Comparison of ENCODE assay signal across 10 mouse cellular contexts in genomic region chr9:92045472-92045905, GRCm38 (mm10).
A peak's percentile ranks its signal among the peaks of the same experiment; 100 is the strongest.
DNase-seq lines count a peak whose midpoint lies in the region; ATAC-seq and TF ChIP-seq lines count a peak whose summit lies in the region.
"Had no signal": no experiment of that assay in that cellular context is flagged by ENCODE, and none has a peak within 500 bp of the region (broad histone marks: within the 10 kb centered on the region; RNA-seq: fewer than 3 reads in every experiment).

No protein-coding gene starts in this region.

- WGBS in forebrain, embryonic 13.5 days = 43% methylated on average over 3 of the region's 3 CpGs
- WGBS in forebrain, embryonic 12.5 days = 46% methylated on average over 3 of the region's 3 CpGs
- WGBS in neural tube, embryonic 15.5 days = 55% methylated on average over 3 of the region's 3 CpGs
- 35% methylated on average over 3 of the region's 3 CpGs for WGBS in stomach, postnatal 0 days

- H3K4me2 ChIP-seq in forebrain, embryonic 13.5 days = no peak overlapping the region
- H3K4me2 ChIP-seq in forebrain, embryonic 12.5 days = no peak overlapping the region
- H3K4me2 ChIP-seq in neural tube, embryonic 15.5 days = no peak overlapping the region
- no peak overlapping the region for H3K4me2 ChIP-seq in stomach, postnatal 0 days (replicated peaks; ENCODE audit: low read depth)

- no peaks in the 10 kb centered on the region for H3K36me3 ChIP-seq in forebrain, embryonic 13.5 days (ENCODE audit: poor library complexity, severe bottlenecking)
- H3K36me3 ChIP-seq in forebrain, embryonic 12.5 days (replicated peaks) = no peaks in the 10 kb centered on the region
- H3K36me3 ChIP-seq in neural tube, embryonic 15.5 days = no peaks in the 10 kb centered on the region
- no peaks in the 10 kb centered on the region for H3K36me3 ChIP-seq in stomach, postnatal 0 days (ENCODE audit: control insufficient read depth, insufficient read depth, low read length)

- no peak overlapping the region for H3K4me3 ChIP-seq in forebrain, embryonic 13.5 days
- H3K4me3 ChIP-seq in forebrain, embryonic 12.5 days (replicated peaks) = no peak overlapping the region
- H3K4me3 ChIP-seq in neural tube, embryonic 15.5 days (replicated peaks) = no peak overlapping the region
- no peak overlapping the region for H3K4me3 ChIP-seq in stomach, postnatal 0 days (ENCODE audit: low read depth, low read length)

- TF ChIP-seq EP300 in stomach, postnatal 0 days (optimal IDR thresholded peaks at IDR 0.05) = no peak

- ATAC-seq in forebrain, embryonic 13.5 days = peak; percentile 41; the same call in 1 of the 2 replicates
- no peak for ATAC-seq in forebrain, embryonic 12.5 days (ENCODE audit: low FRiP score)
- no peak for ATAC-seq in neural tube, embryonic 15.5 days (ENCODE audit: low FRiP score)
- ATAC-seq in stomach, postnatal 0 days (ENCODE audit: low FRiP score, low TSS enrichment) = no peak
- no peak for ATAC-seq in erythroblast, adult 5-6 weeks (replicated peaks; ENCODE audit: low FRiP score, poor library complexity, severe bottlenecking)
- ATAC-seq: Patski had no signal

- H3K9ac ChIP-seq in forebrain, embryonic 13.5 days = no peak overlapping the region
- no peak overlapping the region for H3K9ac ChIP-seq in forebrain, embryonic 12.5 days
- no peak overlapping the region for H3K9ac ChIP-seq in neural tube, embryonic 15.5 days (replicated peaks)
- no peak overlapping the region for H3K9ac ChIP-seq in stomach, postnatal 0 days (ENCODE audit: low read length)

- DNase-seq in neural tube, embryonic 10.5 days (ENCODE audit: extremely low spot score, low spot score) = peak; percentile 40
- DNase-seq in frontal cortex, postnatal 36 days (ENCODE audit: low spot score in 2 of 2) = peak; percentile 2
- no peak for DNase-seq in stomach, postnatal 0 days (ENCODE audit: low spot score)
- no peak for DNase-seq in lung, postnatal 14 days
- DNase-seq: gastrocnemius, postnatal 14 days had no signal

- H3K4me1 ChIP-seq in forebrain, embryonic 13.5 days = no peaks in the 10 kb centered on the region
- H3K4me1 ChIP-seq in forebrain, embryonic 12.5 days = no peaks in the 10 kb centered on the region
- H3K4me1 ChIP-seq in neural tube, embryonic 15.5 days = no peaks in the 10 kb centered on the region
- H3K4me1 ChIP-seq in stomach, postnatal 0 days (replicated peaks; ENCODE audit: control insufficient read depth, insufficient read depth) = no peaks in the 10 kb centered on the region

- no peaks in the 10 kb centered on the region for H3K9me3 ChIP-seq in forebrain, embryonic 13.5 days (replicated peaks)
- no peaks in the 10 kb centered on the region for H3K9me3 ChIP-seq in forebrain, embryonic 12.5 days
- no peaks in the 10 kb centered on the region for H3K9me3 ChIP-seq in neural tube, embryonic 15.5 days (replicated peaks)
- no peaks in the 10 kb centered on the region for H3K9me3 ChIP-seq in stomach, postnatal 0 days (ENCODE audit: control insufficient read depth, low read length)

- H3K27ac ChIP-seq in forebrain, embryonic 13.5 days = no peak overlapping the region
- H3K27ac ChIP-seq in forebrain, embryonic 12.5 days = no peak overlapping the region
- no peak overlapping the region for H3K27ac ChIP-seq in neural tube, embryonic 15.5 days (replicated peaks)
- H3K27ac ChIP-seq in stomach, postnatal 0 days (replicated peaks) = no peak overlapping the region

- H3K27me3 ChIP-seq in forebrain, embryonic 13.5 days = no peaks in the 10 kb centered on the region
- no peaks in the 10 kb centered on the region for H3K27me3 ChIP-seq in forebrain, embryonic 12.5 days
- no peaks in the 10 kb centered on the region for H3K27me3 ChIP-seq in neural tube, embryonic 15.5 days (replicated peaks)
- no peaks in the 10 kb centered on the region for H3K27me3 ChIP-seq in stomach, postnatal 0 days (ENCODE audit: control insufficient read depth, insufficient read depth, low read length)

- peak; percentile 49 for TF ChIP-seq CTCF in stomach, postnatal 0 days (IDR thresholded peaks at IDR 0.05; ENCODE audit: low read depth)

Comparison
In these comparisons a context has a peak if more than half of its experiments do, and no peak if none do; other contexts are left out.
1. DNase-seq: peak in neural tube, embryonic 10.5 days (single experiment) and frontal cortex, postnatal 36 days (2 of 2); none in stomach, postnatal 0 days (single experiment) and lung, postnatal 14 days (single experiment).